Mouse (Mus musculus) thymus, postnatal 4 days (tissue): ENCODE data around the gene Bhmt2.

Experiments
- DNase-seq: peaks from one replicate; pipeline ENCODE4 v3.0.0; 2021

The Bhmt2 gene

DNA sequence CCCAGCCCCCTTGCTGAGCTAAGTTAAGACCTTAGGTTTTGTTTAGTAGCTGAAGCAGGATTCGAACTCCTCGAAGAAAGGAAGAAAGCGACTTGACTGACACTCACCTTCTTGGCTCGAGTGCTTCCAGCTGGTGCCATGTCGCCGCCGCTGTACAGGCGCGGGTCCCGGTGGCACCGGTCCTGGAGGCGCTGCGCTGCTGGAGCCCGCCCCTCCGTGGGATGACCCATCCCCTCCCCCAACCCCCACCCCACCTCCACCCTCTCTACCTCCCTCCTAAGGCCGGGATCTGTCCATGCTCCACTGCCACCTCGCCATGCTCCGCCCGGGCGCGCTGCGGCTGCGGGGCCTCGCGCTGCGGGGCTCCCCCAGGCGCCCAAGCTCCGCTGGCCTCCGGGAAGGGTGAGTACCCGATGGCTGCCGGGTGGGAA lies at the start of gene Bhmt2, which contains the start of gene Dmgdh:
TSS of gene Bhmt2 (minus strand) at position 172 of the 431 bp plus-strand sequence.
TSS of gene Dmgdh (plus strand) at position 303 of the 431 bp plus-strand sequence.
- DNase-seq, result no peak

DNA sequence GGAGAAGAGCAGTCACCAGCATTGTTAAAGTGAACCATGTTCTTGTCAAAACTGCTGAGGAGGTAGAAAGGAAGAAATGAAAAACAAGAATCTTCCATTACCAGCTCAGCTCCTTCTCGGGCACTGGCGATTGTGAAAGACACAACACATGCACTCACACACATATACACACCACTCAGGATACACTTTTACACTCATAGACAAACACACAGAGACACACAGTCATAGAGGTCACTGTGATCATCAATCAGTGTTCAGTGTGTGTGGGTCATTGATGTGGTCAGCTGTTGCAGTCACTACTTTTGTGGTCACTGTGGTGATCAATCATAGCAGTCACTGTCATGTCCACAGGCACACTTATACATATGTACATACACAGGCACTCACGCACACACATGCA lies 49.4 kb upstream of the Bhmt2 start:
- DNase-seq, result no peak

DNA sequence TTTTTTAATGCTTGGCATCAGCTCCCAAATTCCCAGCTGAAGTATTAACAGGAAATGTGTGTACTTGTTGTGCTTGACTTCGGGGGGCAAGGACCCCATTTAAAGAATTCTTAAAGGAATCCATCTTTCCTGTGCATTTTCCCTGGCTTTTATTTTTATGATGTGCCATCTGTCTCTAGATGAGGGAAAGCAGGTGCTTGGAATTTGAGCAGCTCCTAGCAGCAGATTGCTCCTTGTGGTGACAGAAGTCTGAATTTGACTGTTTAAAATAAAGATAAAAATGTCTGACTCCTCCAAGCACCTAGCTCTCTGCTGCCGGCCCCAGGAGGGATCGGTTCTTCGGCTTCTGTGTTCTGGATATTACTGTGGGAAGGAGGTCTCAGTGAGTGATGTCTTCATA lies 47.8 kb upstream of the Bhmt2 start:
- DNase-seq, result no peak

DNA sequence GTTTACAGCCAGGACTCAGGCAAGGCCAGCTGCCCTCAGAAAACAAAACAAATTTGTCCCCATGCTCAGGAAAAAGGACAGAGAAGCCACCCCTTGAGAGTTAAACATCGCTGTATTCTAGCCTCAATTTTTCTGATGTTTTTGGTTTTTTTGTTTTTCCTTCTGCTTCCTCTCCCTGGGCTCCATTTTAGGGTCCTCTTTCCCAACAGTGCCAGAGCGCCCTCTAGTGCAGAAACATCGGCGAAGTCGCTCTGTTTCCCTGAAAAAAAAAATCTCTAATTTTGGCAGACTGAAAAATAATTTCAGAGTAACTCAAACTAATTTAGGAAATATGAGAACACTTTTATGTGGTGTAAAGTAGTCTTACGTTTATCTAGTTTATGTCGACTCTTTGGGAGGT lies 44.8 kb upstream of the Bhmt2 start:
- peak; percentile 83 for DNase-seq

DNA sequence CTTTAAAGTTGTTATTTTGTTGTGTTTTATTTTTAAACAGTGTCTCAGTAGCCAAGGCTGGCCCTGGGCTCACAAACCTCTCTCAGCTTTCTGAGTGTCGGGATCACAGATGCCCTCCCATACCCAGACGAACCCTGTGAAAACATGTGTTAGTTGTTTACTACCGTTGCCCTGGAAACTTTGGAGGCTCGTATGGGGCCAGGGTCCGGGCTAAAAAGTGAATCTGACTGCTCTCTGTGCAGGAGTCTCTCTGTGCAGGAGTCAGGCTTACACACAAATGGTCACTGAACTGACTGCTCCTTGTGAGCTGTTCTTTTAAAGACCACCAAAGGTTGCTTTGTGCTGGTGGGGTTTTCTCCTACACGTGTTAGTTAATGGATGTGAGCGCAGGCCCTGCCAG lies 43.0 kb upstream of the Bhmt2 start:
- DNase-seq, result no peak

- DNase-seq, result no peak
These were observed 39.7 kb upstream of the Bhmt2 start for GRCm38 (mm10) chr13:93713826-93714225.

- DNase-seq, result no peak
These were observed 38.3 kb upstream of the Bhmt2 start for GRCm38 (mm10) chr13:93712362-93712761.

- DNase-seq, result no peak
These were observed 37.1 kb upstream of the Bhmt2 start for GRCm38 (mm10) chr13:93711226-93711625.

- no peak for DNase-seq
These were observed 36.2 kb upstream of the Bhmt2 start for GRCm38 (mm10) chr13:93710325-93710724.

- DNase-seq, result no peak
These were observed 33.2 kb upstream of the Bhmt2 start for GRCm38 (mm10) chr13:93707271-93707670.

DNA sequence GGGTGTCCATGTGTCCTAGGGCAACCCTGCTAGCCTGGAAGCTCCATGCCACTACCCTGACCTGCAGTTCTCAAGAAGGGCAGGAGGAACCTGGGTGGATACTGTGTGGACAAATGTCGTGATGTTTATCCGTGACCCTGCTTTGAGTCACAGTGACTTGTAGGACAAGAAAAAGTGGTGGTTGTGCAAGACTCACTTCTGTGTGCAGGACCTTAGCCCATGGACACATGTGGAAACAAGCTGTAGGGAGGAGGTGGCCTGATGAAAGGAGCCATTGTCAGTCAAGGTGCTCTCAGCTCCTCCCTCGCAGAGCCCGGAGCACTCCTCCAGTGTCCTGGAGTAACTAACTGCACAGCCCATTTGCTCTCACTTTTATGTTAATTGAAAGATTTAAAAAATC lies 31.6 kb upstream of the Bhmt2 start:
- DNase-seq, result no peak

GRCm38 (mm10) chr13:93698866-93699265 lies 24.8 kb upstream of the Bhmt2 start:
- no peak for DNase-seq

GRCm38 (mm10) chr13:93690821-93691220 lies 16.7 kb upstream of the Bhmt2 start:
- no peak for DNase-seq

GRCm38 (mm10) chr13:93689566-93689965 lies 15.5 kb upstream of the Bhmt2 start:
- DNase-seq, result no peak

- DNase-seq, result no peak
These were observed 13.2 kb upstream of the Bhmt2 start for GRCm38 (mm10) chr13:93687321-93687720.

- no peak for DNase-seq
These were observed 11.1 kb upstream of the Bhmt2 start for GRCm38 (mm10) chr13:93685226-93685625.

DNA sequence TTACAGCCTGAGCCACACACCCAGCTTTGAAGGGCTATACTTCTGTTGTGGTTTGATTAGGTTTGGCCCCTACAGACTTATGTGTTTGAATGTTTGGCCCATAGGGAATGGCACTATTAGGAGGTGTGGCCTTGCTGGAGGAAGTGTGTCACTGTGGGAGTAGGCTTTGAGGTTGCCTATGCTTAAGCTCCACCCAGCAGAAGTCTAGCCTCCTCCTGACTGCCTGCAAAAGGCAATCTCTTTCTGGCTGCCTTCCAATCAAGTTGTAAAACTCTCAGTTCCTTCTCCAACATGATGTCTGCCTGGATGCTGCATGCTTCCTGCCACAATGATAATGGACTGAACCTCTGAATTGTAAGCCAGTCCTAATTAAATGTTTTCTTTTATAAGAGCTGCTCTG lies 9.2 kb upstream of the Bhmt2 start:
- DNase-seq, result no peak

- DNase-seq, result no peak
These were observed 2.8 kb upstream of the Bhmt2 start for GRCm38 (mm10) chr13:93676864-93677263.

DNA sequence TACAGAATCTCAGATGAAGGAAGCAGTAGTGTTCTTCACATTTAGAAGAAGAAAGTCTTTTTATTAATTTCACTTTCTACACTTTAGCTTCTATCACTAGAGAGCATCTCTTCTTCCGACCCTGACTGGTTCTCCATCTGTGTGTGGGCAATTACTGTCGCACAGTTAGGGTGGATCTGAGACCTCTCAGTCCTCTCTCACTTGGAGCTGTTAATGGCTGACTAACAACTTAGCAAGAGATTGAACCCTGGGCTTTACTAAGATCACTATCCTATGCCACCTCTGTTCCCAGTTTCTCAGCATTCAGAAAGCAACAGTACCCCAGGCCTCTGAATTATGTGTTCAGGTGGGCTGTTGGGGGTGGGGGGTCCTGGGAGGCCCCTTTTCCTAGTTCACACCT lies 806 bp downstream of the Bhmt2 start:
- no peak for DNase-seq

DNA sequence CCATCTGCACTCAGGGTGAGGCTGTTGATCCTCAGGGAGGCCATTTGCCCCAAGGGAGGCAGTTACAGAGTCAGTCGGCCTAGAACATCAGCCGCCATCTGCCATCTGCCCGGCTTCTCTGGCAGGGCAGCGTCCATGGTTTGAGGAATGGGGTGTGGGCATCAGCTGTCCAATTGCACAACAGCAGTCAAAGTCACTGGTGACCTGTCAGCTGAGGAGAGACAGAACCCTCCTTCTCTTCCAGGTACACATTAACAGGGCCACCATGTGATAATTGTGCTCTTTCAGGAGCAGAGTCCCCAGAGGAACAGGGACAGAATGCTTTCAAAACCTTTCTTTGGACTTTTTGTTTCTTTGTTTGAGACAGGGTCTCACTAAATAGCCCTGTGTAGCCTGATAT lies 1.7 kb downstream of the Bhmt2 start:
- DNase-seq, result no peak

DNA sequence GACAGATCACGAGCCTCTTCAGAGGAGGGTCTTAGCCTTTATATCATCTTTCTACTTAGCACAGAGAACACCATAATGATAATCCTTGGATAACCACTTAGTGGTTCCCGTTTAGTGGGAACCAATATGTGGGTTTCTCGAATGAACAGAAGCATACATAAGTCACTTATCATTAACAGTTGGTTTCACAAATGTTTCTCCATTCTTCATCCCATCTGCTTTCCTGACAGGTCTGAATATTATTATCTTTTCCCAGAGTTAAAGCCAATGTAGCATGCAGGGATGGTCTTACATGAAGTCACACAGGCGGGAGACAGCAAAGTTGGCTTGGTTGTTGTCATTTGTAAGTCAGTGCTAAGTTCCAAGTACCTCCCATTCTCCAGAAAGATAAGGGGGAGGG lies 6.5 kb downstream of the Bhmt2 start:
- DNase-seq, result no peak

- DNase-seq, result no peak
These were observed 16.2 kb downstream of the Bhmt2 start for GRCm38 (mm10) chr13:93657941-93658340.

DNA sequence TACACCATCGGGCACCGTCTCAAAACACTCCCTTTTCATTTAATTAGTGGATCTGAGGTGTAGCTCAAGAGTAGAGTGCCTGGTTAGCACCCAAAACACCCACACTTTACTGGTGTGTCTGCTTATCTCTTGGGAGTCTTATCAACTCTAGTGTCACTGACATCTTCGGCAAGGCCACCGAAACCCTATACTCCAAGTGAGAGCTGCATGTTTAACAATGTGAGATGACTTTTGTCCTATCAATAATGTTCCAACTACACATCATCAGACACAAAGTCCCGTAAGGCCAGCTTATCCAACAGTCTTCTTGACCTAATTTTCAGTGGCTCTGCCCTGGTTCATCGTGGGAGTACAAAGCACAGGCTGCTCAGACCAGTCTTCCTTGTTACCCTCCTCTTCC lies 20.7 kb downstream of the Bhmt2 start:
- no peak for DNase-seq

DNA sequence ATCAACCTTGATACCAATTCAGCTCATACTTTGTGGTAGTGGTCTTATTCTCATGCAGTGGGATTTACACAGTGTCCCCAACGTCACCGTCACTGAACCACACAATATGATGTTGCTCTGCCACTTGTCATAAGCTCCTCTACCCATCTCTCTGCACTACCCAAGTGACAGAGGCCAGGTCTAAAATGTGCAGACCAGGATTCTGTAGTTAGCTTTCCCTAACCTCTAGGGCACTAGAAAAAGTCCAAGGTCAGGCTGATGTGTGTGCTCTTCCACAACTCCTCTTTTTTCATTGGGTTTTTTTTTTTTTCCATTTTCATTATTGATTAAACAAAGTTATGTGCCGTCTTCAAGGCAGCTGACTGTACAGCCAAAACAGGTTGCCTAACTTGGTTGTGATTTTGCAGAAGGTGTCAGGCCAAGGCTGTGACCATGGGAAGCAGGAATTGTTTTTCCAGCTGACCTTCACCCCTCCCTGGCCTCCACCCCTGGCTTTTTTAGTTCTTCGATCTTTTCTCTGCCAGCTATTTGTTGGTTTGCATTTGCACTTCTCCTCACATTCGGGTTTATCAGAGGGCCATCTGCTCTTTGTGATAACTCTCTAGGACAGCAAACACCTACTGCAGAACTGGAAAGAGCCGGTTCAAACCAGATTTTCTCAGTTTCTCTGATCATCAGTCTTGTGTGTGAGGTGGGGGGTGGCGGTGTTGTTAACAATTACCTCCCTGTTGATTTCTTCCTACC lies 25.5 kb downstream of the Bhmt2 start:
- no peak for DNase-seq

GRCm38 (mm10) chr13:93639636-93640035 lies 34.5 kb downstream of the Bhmt2 start:
- DNase-seq, result no peak
